ENCODE assay signal across 16 mouse cellular contexts in genomic region chr8:78426455-78426854, GRCm38 (mm10). TPM values are rescaled to one million over a fixed set of nuclear protein-coding genes. Genes with fewer than 3 reads are reported as not detected.
DNase-seq lines count a peak whose midpoint lies in the region; ATAC-seq lines count a peak whose summit lies in the region.
"Had no signal": no experiment of that assay in that cellular context is flagged by ENCODE, and none has a peak within 500 bp of the region (broad histone marks: within the 10 kb centered on the region; RNA-seq: fewer than 3 reads in every experiment).

No protein-coding gene starts in this region.

- 0 out of 2 replicates have a peak overlapping the region, but pooled peaks have one; percentile 3 for H3K4me3 ChIP-seq in forebrain, embryonic 15.5 days
- no peak overlapping the region for H3K4me3 ChIP-seq in limb, embryonic 12.5 days (replicated peaks)
- peak overlapping the region; percentile 30 for H3K4me3 ChIP-seq in neural tube, embryonic 13.5 days

- ATAC-seq in forebrain, embryonic 15.5 days (replicated peaks): peak; percentile 57; the same call in 1 of the 2 replicates
- no peak for ATAC-seq in limb, embryonic 12.5 days (ENCODE audit: insufficient number of reproducible peaks, insufficient read depth, low FRiP score, low TSS enrichment, low read depth)
- peak; percentile 50 for ATAC-seq in neural tube, embryonic 13.5 days (ENCODE audit: low read depth)

- peaks cover 13% of the 10 kb centered on the region for H3K4me1 ChIP-seq in forebrain, embryonic 15.5 days
- peaks cover 12% of the 10 kb centered on the region for H3K4me1 ChIP-seq in limb, embryonic 12.5 days (replicated peaks)
- H3K4me1 ChIP-seq in neural tube, embryonic 13.5 days (replicated peaks): peaks cover 28% of the 10 kb centered on the region

- H3K9ac ChIP-seq in forebrain, embryonic 15.5 days (replicated peaks): no peak overlapping the region
- H3K9ac ChIP-seq in limb, embryonic 12.5 days (replicated peaks): no peak overlapping the region
- H3K9ac ChIP-seq in neural tube, embryonic 13.5 days: peak overlapping the region; percentile 59; the same call in 1 of the 2 replicates

- no peaks in the 10 kb centered on the region for H3K9me3 ChIP-seq in forebrain, embryonic 15.5 days
- H3K9me3 ChIP-seq in limb, embryonic 12.5 days: no peaks in the 10 kb centered on the region
- H3K9me3 ChIP-seq in neural tube, embryonic 13.5 days: no peaks in the 10 kb centered on the region

- H3K4me2 ChIP-seq in forebrain, embryonic 15.5 days (replicated peaks): no peak overlapping the region
- peak overlapping the region; percentile 10; the same call in 1 of the 2 replicates for H3K4me2 ChIP-seq in limb, embryonic 12.5 days
- H3K4me2 ChIP-seq in neural tube, embryonic 13.5 days: peak overlapping the region; percentile 53

- peaks cover 84% of the 10 kb centered on the region for H3K27me3 ChIP-seq in forebrain, embryonic 15.5 days
- peaks cover 88% of the 10 kb centered on the region for H3K27me3 ChIP-seq in limb, embryonic 12.5 days
- H3K27me3 ChIP-seq in neural tube, embryonic 13.5 days: peaks cover 95% of the 10 kb centered on the region

- H3K27ac ChIP-seq in forebrain, embryonic 15.5 days (replicated peaks): no peak overlapping the region
- no peak overlapping the region for H3K27ac ChIP-seq in limb, embryonic 12.5 days
- peak overlapping the region; percentile 50 for H3K27ac ChIP-seq in neural tube, embryonic 13.5 days (replicated peaks)

- DNase-seq in embryo, embryonic 10.5 days (ENCODE audit: low spot score): peak; percentile 18
- DNase-seq in embryo, embryonic 11 days: no peak
- no peak for DNase-seq in cerebellum, postnatal 36 days
- DNase-seq in lung, postnatal 14 days: no peak
- DNase-seq in adrenal gland, postnatal 14 days: no peak
- DNase-seq: kidney, adult 8-10 months; thymus, adult 18-20 months had no signal

- no peaks in the 10 kb centered on the region for H3K36me3 ChIP-seq in forebrain, embryonic 15.5 days
- H3K36me3 ChIP-seq in limb, embryonic 12.5 days: no peaks in the 10 kb centered on the region
- no peaks in the 10 kb centered on the region for H3K36me3 ChIP-seq in neural tube, embryonic 13.5 days

- WGBS in forebrain, embryonic 15.5 days: 0% methylated on average over 10 of the region's 10 CpGs
- WGBS in limb, embryonic 12.5 days: 0% methylated on average over 10 of the region's 10 CpGs
- 1% methylated on average over 10 of the region's 10 CpGs for WGBS in neural tube, embryonic 13.5 days

RNA-seq across cellular contexts. Expression of gene Pou4f2, which starts 10.0 kb away (rescaled TPM):
- 0.09 TPM in 1 of 2 replicates, not detected in the other for polyA plus RNA-seq in forebrain, embryonic 15.5 days (2015; fragmentation: Nextera tagmentation; extraction: Ambion mirVana)
- polyA plus RNA-seq in limb, embryonic 12.5 days (2016; fragmentation: Nextera tagmentation; extraction: Ambion mirVana): not detected in 2 replicates
- 5.1 and 6.8 TPM in 2 replicates for polyA plus RNA-seq in neural tube, embryonic 13.5 days (2015; fragmentation: Nextera tagmentation; extraction: Ambion mirVana)
- not detected in 2 replicates for total RNA-seq in adrenal gland, postnatal 14 days (2021)
- total RNA-seq: granulocyte monocyte progenitor cell, adult 5-6 weeks; heart, postnatal 25 days; liver, adult 2 months; MEL; monocyte, adult 5-6 weeks had no signal
- polyA plus RNA-seq: liver, adult 2 months; lung, embryonic 16.5 days had no signal
